Mouse (Mus musculus) Patski (cell line): Measurements from ENCODE around the gene Atp8a1. TPM values are rescaled to one million over a fixed set of nuclear protein-coding genes. Genes with fewer than 3 reads are reported as not detected.

ENCODE experiments used
- ATAC-seq: fragments of 100-300 bp; one replicate; pipeline ENCODE4 v1.8.0; 2021
- CTCF ChIA-PET: fragments of 350-600 bp; sonication (Branson Sonifier 250); formaldehyde crosslinking; loops from one replicate; lab custom pipeline; 2022; ENCODE audit warnings: inconsistent platforms; lab: Charles Lee
- POLR2A ChIA-PET: fragments of 350-600 bp; sonication (Branson Sonifier 250); formaldehyde crosslinking; loops from one replicate; lab custom pipeline; 2022; ENCODE audit warnings: antibody characterized with exemption, inconsistent platforms; lab: Charles Lee
- DNase-seq: peaks from one replicate; pipeline ENCODE4 v3.0.0-alpha.2; 2011; ENCODE audit warnings: low read depth, low spot score
- H3K27me3 ChIP-seq: fragments of 371-371 bp; one replicate; pipeline ENCODE4 v1.5.1; 2021
- CTCF ChIP-seq: fragments of 100-300 bp; IDR thresholded peaks from one replicate; pipeline ENCODE4 v1.5.1; 2021
- in situ Hi-C: fragments of 300-500 bp; cut with MboI; formaldehyde crosslinking; loops from 3 replicates; pipeline ENCODE4 v1.11.1; 2018; ENCODE audit warnings: low pct_unique_long_range_greater_than_20kb, mixed read lengths
- polyA plus RNA-seq: library from polyadenylated mRNA; unstranded; gene quantifications from one replicate; pipeline ENCODE4 v1.2.3, GENCODE M21; 2021

Gene Atp8a1
- polyA plus RNA-seq, 1 experiment from 2014 or later = 1.8 TPM

GRCm38 (mm10) chr5:67849411-67849810 is 2.2 kb upstream of the Atp8a1 start:
- DNase-seq = no peak
- CTCF ChIA-PET = no interaction called here
- in situ Hi-C loops = no loop called here

GRCm38 (mm10) chr5:67848511-67849014 is 1.3 kb upstream of the Atp8a1 start:
- ChIA-PET POLR2A (no interaction called here), CTCF (no interaction called here)
- DNase-seq = no peak
- in situ Hi-C loops = no loop called here
- H3K27me3 ChIP-seq = peaks cover under 1% of the 10 kb centered on the region
- TF ChIP-seq CTCF = no peak
- ATAC-seq = no peak

More at GRCm38 (mm10) chr5:67849411-67849810, 2.2 kb upstream of the Atp8a1 start:
- POLR2A ChIA-PET = no interaction called here
- ATAC-seq = no peak
- H3K27me3 ChIP-seq = peaks cover 4% of the 10 kb centered on the region
- TF ChIP-seq CTCF = no peak

GRCm38 (mm10) chr5:67846361-67847224 is 641 bp downstream of the Atp8a1 start:
- no peak for TF ChIP-seq CTCF
- H3K27me3 ChIP-seq = no peaks in the 10 kb centered on the region
- in situ Hi-C loops = no loop called here
- ChIA-PET POLR2A (no interaction called here), CTCF (no interaction called here)
- DNase-seq (no peak), ATAC-seq (peak; percentile 8)

GRCm38 (mm10) chr5:67845190-67845691 is 2.0 kb downstream of the Atp8a1 start:
- in situ Hi-C loops = no loop called here
- H3K27me3 ChIP-seq = no peaks in the 10 kb centered on the region
- POLR2A ChIA-PET = no interaction called here
- CTCF ChIA-PET = interaction anchor here (1.4 kb wide), 1 partner anchor 22 kb away, joined by 4 read pairs; no protein-coding TSS in a partner anchor
- ATAC-seq (no peak), DNase-seq (no peak)
- TF ChIP-seq CTCF = no peak

GRCm38 (mm10) chr5:67844070-67844469 is 3.2 kb downstream of the Atp8a1 start:
- POLR2A ChIA-PET = no interaction called here
- ATAC-seq (peak; percentile 33), DNase-seq (no peak)
- in situ Hi-C loops = no loop called here
- no peak for TF ChIP-seq CTCF
- H3K27me3 ChIP-seq = no peaks in the 10 kb centered on the region
- CTCF ChIA-PET = interaction anchor here (1.4 kb wide), 1 partner anchor 23 kb away, joined by 4 read pairs; no protein-coding TSS in a partner anchor

- CTCF ChIA-PET = no interaction called here
- POLR2A ChIA-PET = no interaction called here
- no peaks in the 10 kb centered on the region for H3K27me3 ChIP-seq
- in situ Hi-C loops = no loop called here
- ATAC-seq = no peak
- no peak for DNase-seq
- no peak for TF ChIP-seq CTCF
Observed at GRCm38 (mm10) chr5:67842306-67842705, 4.9 kb downstream of the Atp8a1 start.

- no peak for TF ChIP-seq CTCF
- in situ Hi-C loops = no loop called here
Observed at GRCm38 (mm10) chr5:67833841-67834240, 13.4 kb downstream of the Atp8a1 start.

GRCm38 (mm10) chr5:67831293-67832147 is 15.7 kb downstream of the Atp8a1 start:
- H3K27me3 ChIP-seq = no peaks in the 10 kb centered on the region
- CTCF ChIA-PET = interaction anchor here (1.0 kb wide), 1 partner anchor 44 kb away, joined by 3 read pairs; no protein-coding TSS in a partner anchor
- no peak for TF ChIP-seq CTCF
- in situ Hi-C loops = no loop called here
- POLR2A ChIA-PET = no interaction called here
- no peak for ATAC-seq
- DNase-seq = no peak

More at GRCm38 (mm10) chr5:67833841-67834240, 13.4 kb downstream of the Atp8a1 start:
- CTCF ChIA-PET = interaction anchor here (1.6 kb wide), 1 partner anchor 15 kb away, joined by 4 read pairs; no protein-coding TSS in a partner anchor
- ATAC-seq (no peak), DNase-seq (no peak)
- H3K27me3 ChIP-seq = peaks cover 2% of the 10 kb centered on the region
- POLR2A ChIA-PET = no interaction called here

- TF ChIP-seq CTCF = no peak
- in situ Hi-C loops = no loop called here
- POLR2A ChIA-PET = no interaction called here
- DNase-seq (no peak), ATAC-seq (no peak)
- H3K27me3 ChIP-seq = no peaks in the 10 kb centered on the region
- CTCF ChIA-PET = no interaction called here
Observed at GRCm38 (mm10) chr5:67828356-67828755, 18.9 kb downstream of the Atp8a1 start.

- ATAC-seq = no peak
Observed at GRCm38 (mm10) chr5:67826935-67827334, 20.3 kb downstream of the Atp8a1 start.

More at GRCm38 (mm10) chr5:67826935-67827334, 20.3 kb downstream of the Atp8a1 start:
- ChIA-PET POLR2A (no interaction called here), CTCF (no interaction called here)
- H3K27me3 ChIP-seq = no peaks in the 10 kb centered on the region
- no peak for TF ChIP-seq CTCF
- no peak for DNase-seq
- in situ Hi-C loops = no loop called here
